Mouse (Mus musculus) ES-E14 (cell line): Measurements from ENCODE around the gene Fhod1.

ENCODE experiments used
- MAFK ChIP-seq: IDR thresholded peaks from 2 replicates; pipeline ENCODE4 v1.6.1; 2014; ENCODE audit warnings: mild to moderate bottlenecking, low read depth, low read length, inconsistent platforms; ENCODE audit not compliant: insufficient read depth
- ZNF384 ChIP-seq: IDR thresholded peaks from 2 replicates; pipeline ENCODE4 v1.6.1; 2012; ENCODE audit warnings: low read depth, low read length, inconsistent platforms

- TF ChIP-seq ZNF384 (no peak), MAFK (no peak)
Observed at GRCm38 (mm10) chr8:105288958-105289732, 58.6 kb downstream of the Fhod1 start.
